Mouse (Mus musculus) embryo, embryonic 9.5 days (tissue): ENCODE measurements at regions not wholly inside any gene's neighbourhood (a gene's known extent, or its start where the extent isn't known, plus 50 kb on each side); places are given as distances from the start of the nearest gene placed in this dataset.
A peak's percentile ranks its signal among the peaks of the same experiment; 100 is the strongest.

Experiments used
- DNase-seq: peaks from one replicate; pipeline ENCODE4 v3.0.0-alpha.2; 2017; ENCODE audit errors: extremely low spot score

DNA sequence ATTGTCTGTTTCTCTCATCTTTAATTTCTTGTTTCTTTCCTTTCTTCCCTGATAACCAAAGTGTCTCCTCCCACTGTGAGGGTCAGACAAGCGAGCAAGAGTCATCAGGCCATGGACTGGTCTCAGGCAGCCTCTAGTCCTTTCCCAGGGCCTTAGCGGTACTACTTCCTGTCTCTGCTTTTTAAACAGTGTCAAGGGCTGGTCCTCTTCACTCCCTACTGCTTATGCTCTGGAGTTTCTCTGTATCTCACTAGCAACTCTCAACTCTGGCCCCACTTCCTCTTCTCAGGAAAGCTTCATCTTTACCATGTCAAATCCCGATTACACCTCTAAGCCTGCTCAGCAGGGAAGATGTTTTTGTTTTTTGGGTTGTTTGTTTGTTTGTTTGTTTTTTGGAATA, 124.1 kb downstream of the Pten start:
- no peak for DNase-seq

DNA sequence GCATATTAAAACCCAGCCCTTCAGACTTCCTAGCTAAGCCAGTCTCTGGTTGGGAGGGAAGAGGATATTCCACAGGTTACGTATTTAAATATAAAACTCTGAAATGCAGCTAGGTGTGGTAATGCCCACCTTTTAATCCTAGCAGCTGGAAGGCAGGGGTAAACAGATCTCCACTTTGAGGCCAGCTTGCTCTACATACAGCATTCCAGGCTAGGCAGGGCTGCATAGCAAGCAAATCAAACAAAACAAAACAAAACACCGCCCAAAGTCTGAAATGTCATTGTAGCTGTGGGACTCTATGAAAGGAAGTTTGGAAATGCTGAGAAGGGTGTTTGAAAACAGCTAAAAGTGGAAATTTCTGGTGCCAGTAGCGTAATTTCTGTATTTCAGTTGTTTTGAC, 127.0 kb downstream of the Pten start:
- DNase-seq = no peak

DNA sequence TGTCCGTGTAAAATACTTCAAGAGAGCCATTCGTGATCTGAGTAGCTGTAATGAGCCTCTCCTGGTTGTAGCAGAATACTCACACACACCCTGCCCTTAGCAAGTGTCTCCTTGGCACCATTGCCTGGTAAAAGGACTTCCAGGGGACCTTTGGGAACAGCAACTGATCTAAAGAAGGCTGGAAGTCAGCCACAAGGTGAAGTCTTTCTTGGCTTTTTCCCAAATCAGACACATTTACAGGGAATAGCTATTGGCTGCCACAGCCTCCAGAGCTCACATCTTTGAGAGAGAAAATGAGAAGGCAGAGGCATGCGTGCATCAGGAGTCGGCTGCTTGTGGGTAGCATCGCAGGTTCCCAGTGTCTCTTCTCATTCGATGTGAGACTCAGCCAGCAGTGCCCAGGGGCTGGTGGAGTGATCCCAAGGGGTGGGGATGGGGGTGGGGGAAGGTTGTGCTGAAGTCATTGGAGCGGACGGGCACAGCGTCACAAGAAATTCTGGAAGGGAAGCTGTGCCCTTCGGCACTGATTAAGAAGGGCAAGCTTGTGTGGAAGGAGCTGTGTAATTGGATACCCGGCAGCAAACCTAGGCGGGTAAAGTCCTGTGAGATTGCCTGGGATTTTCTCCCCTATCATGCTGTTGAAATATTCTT, 128.3 kb downstream of the Pten start:
- no peak for DNase-seq

DNA sequence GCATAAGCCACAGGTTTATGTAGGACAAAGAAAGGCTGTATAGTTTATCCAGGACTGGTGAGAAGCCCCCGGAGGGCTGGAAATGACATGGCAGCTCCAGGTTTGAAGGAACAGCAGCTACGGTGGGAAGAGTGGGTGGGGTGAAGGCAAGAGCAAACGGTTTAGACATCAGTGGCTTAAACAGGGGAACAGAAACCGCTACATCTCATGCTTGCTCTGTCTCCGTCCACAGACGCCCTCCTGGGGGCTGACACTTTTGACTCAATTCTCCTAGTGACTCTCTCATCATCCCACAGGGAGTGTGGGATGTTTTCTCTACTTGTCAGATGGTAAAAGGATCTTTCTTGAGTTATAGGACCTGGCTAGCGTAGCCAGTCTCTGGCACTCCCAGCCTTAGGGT, 129.9 kb downstream of the Pten start:
- no peak for DNase-seq

DNA sequence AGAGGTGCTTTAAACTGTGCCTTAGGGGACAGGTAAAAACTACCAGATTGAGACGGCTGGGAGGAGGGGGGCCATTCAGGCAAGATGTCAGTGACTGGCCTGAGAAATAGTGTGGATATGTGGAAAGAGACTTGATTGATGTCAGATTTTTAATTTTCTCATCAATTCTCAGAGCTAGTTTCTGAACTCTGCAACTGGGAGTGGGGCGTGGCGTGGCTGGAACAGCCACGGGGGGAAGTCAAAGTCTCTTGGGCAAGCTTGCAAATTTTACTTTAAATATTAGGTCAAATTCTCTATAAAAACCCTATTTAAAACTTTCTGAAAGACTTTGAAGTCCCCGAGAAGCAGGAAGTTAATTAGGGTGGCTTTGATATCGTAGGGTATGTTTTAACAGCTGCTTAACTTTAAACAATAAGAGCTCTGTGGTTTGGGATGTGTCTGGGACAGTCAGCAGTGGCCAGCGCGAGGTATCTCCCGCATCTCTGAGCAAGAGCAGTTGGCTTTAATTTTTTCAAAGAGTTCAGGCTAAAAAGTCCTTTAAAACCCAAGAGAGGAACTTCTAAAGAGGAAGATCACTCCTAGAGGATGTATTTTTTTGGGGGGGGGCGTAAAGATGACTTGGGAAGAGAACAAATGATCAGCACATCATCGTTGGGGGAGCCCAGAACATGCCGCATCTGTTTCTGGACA, 131.5 kb downstream of the Pten start:
- no peak for DNase-seq

DNA sequence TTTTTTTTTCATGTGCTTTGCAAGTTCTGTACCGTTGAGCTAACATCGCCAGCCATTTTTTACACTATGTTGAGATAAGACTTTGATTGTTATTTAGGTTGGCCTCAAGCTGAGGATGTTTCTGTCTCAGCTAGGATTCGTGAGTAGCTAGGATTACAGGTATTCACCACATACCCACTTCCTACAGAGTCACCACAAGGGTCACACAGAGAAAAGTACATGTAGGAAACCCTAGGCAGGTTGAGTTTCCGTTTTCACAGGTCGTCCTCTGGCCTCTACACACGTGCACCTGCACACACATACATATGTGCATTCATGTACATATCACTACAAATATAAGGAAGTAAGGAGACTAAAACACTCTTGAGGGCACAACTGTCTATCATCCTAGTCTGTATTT, 133.5 kb downstream of the Pten start:
- DNase-seq = no peak

DNA sequence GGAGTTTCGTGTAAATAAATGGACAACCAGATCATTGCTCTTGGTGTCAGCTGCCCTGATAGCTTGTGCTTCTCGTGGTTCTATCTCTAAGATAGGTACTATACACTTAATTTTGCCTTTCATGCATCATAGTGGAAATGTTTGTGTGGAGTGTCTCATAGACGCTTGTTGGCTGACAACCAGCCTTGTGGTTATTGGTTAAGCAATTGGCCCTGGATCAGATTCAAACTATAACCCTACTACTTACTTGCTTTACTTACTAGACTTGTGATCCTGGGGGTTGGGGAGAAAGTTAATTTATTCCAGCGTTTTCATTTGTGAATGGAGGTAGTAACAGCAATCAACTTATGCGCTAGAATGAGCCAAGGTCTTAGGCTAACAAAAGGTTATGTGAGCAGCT, 135.2 kb downstream of the Pten start:
- no peak for DNase-seq

DNA sequence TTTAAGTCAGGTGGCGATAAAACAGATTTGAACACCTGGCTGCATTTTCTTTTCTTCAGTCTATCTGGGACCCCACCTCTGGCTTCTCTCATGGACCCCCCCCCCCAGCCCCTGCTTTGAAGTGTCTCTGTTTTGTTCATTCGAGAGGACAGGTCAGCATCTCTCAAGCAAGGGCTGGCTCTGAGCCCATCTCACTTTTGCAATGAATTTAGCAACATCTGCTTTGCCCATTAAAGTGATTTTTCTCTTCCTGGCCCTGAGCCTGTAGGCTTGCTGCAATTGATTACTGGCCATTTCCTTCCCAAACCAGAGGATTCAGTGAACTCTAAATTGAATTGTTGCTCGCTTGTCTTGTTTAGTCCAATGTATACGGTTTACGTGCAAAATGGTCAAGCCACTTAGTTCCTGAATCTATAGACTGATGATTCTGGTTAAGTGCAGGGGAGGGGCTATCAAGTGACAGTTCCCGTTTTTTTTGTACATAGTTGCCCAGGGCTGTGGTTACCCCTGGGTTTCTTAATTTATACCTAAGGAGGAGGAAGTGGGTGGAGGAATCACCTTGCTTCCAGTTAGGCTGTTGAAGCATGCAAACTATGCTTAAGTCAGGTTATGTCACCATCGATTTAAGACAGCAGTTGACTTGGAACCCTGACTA, 146.3 kb downstream of the Pten start:
- no peak for DNase-seq

DNA sequence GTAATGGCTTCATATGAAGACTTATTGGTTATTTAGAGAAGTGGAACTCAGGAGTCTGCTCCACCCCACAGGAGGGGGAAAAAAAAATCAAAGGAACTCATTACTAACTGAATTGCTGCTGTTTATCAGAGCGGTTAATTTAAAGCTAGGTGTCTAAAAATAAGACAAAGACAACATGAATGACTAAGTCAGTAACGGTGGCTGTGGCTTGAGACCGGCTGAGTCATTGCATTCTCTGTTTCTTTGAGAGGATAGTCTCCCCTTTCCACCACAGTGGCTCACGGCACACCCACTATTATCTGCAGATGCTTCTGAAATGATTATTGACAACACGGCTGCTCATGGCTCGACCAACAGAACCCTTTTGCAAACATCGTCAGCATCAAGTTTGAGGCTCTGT, 147.2 kb downstream of the Pten start:
- DNase-seq = no peak

DNA sequence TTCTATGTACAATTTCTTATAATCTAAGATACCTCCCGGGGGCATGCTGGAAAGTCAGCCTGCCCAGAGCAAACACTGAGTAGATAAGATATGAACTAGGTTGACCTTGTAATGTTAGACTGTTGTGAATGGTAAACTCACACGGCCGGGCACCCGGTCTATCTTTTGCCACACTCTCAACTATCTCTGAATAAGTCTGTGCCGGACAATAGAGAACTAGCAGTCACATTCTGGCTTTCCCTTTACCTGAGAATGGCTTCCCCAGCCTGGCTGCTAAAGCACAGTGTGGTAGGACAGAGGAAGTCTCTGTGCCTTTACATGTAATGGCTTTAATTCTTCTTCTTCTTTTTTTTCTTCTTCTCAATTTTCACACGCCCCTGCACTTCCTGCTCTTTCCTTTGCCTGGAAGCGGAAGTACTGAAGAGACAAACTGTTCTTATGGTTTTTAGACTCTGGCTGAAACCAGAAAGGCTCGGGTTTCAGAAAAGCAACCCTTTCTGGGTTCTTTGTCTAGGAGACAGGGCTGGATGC, 148.7 kb downstream of the Pten start:
- no peak for DNase-seq

DNA sequence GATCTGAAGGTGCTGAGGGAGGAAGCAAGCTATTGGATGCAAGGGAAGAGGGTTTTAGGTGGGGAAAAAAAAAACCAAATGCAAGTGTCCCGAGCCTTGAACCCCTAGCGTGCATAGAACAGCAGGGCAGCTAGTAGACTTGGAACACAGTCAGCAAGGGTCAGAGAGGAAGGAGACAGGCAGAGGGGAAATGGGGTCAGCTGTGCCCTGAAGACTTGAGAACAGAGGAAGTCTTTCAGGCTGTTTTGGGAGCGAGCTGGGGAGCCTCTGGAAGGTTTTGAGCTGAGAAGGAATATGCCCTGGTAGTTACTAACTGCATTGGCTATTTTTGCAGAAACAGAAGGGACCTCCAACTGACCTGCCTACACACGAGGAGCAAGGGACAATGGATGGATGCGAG, 149.5 kb downstream of the Pten start:
- DNase-seq = no peak

DNA sequence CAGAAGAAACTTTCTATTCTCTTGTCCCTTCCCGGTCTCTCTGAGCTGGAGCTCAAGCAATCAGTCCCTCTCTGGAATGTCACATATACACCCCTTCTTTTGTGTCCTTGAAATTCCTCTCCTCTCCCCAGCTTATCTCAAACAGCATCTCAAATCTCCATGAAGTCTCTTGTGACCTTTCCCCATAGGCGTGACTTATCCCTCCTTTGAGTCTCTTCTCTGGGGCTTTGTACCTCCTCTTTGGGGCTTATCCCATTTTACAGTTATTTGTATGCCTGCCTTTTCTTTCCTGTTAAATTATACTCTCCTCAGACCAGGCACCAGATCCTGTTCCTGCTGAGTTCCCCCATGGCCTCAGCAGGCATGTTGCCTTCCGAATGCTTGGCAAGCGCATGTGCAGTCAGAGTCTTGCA, 152.8 kb downstream of the Pten start:
- no peak for DNase-seq

DNA sequence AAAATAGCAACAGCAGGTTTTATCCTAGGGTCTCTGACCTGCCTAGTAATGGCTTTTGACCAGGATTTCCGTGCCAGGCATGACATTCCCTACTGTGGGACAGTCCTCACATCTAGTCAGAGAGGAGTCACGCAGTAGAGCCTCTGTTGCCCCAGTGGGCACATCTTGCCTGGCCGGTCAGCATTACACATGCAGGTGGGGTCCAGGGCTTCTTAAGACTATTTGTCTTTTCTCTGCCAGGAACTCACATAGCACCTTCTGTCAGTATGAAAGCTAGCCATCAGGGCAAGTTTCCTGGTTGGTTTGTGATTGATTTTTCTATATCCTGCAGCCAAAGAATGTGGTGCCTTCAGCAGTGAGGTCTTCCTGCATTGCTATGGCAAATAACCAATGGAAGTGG, 155.0 kb downstream of the Pten start:
- no peak for DNase-seq

DNA sequence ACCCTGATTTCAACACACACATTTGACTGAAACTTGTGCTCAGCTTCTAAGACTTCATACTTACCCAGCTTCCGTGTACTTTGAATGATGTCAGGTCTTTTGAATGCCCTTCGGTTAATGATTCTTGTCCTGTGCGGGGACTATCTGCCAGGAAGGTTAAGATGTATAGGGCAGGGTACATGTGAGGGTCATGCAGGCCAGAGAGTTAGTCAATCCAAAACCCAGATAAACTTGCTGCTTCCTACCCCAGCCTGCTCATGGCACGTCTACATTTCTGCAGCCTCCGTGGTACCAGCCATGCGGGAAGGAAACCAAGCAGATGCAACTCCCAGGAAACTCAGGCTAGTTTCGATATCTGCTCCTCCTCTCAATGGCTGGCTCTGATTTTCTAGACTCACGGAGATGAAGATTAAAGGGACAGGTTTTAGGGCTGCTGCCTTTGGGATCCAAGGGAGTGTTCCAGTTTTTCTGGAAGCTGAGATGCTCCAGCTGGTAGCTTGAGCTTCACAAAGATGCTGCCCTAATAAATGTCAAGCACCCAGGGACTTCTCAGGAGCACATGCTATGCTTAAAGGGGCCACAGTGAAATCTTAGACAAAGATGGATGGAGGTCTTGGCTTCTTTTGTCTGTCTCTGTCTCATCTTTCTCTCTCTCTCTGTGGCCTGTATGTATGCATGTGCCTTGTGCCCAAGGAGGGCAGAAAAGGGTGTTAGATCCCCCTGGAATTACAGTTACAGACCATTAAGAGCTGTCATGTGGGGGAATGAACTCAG, 159.4 kb downstream of the Pten start:
- DNase-seq = no peak

DNA sequence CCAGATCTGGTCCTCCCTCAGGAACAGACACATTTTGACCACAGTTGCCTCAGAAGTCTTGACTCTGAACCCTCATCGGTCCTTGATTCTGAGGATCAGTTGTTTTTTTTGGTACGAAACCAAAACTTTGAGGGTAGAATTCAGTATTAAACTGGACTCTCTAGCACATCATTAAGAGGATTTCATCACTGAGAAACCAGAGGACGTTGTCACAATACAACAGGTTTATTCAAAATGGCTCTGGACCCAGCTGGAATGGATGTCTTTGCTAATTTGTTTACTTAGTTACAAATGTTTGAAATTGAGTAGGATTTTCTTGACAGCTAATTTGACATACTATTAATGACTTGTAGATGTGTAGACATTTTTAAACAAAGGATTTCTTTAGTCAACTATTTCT, 163.7 kb downstream of the Pten start:
- DNase-seq = no peak

DNA sequence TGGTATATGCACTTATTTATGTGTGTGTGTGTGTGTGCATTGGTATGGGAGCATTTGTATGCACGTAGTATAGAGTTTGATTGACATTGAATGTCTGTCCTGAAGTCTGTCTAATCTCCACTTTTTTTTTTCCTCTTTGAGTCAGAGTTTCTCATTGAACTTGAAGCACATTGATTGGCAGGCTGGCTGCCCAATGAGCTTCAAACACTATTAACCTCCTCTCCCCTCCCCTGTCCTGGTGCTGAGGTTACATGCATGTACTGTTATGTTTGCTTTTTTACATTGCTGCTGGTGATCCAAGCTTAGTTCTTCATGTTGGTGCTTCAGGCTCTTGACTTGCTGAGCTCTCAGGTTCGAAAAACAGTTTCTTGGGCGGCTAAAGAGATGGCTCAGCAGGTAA, 166.6 kb downstream of the Pten start:
- no peak for DNase-seq

DNA sequence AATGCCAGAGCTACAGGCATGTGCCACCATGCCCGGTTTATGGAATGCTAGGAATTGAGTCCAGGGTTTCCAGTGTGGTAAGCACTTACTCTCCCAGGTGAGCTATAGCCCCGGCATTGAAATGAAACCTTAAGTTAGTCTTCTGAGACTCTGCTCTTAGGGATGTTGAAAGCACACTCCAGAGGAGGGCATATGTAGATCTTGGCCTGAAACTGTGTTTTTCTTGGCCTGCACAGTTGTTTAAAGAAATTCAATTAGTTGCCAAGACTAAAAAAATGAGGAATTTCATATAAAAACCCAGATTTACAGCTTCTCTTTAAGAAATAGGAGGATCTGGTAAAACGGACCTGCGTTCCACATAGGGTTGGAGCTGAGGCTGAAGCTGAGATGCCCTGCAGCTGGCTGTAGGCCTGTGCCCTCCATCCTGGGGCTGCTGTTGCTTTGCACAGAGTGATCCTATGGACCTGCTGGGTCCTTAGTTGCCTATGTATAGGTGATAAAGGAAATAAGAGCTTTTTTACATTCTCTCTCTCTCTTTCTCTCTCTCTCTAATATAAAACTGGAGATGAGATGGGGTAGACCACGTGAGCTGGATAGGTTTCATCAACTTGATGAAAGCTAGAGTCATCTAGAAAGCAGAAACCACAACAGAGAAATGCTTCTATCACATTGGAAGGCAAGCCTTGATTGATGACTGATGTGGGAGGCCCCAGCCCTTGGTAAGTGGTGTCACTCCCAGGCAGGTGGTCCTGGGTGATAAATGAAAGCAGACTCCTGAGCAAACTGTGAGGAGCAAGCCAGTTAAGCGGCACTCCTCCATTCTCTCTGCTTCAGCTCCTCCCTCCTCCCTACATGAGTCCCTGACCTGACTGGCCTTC, 168.6 kb downstream of the Pten start:
- no peak for DNase-seq

DNA sequence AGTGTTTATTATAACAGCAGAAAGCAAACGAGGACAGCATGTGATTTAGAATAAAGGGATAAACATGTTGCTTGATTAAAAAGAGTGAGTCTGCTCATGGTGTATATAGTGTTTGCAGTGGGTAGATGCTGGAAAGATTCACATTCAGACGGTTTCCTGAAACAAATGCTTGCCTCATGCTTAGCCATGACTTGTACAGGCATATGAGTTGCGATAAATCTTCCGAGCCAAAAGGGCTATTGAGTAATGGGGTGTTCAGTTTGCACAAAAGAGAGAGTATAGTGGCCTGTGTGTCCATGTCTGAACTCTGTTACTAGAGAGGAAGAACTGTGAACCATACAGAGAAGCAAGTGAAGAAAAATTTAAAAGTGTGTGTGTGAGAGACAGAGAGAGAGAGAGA, 169.3 kb downstream of the Pten start:
- no peak for DNase-seq

DNA sequence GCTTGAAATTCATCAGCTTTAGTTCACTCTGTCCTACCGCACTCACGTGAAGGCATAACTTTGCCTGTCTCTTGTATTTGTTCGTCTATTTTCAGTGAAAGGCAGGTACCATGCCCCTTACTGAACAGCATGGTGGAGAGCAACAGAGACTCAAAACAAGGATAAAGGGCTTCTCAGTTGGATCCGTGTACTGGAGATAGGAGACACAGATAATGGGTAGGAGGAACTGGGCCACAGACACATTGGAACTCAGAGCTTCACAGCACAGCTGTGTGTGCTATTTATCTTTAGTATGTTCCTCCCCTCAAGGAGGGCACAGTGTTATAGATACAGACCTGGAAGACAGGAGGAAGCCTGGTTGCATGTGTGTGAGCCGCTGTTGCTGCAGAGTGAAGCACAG, 176.4 kb downstream of the Pten start:
- no peak for DNase-seq

DNA sequence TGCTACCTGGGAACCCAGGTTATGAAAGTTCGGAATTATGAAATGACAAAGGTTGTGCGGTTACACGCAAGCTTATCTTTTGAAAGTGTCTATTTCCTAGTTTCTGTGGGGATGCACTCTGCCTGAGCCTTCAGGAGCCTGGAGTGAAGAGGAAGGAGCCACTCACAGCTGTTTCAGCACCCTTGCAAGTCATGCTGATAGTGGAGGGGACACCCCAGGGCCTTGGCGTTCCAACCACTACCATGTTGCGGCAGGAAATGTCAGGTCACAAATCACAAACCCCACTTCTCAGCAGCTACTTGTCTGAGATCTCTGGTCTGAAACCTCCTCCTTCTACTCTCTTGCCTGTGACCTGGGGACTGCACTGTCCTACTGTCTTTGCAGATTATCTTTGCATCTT, 178.3 kb downstream of the Pten start:
- DNase-seq = no peak

DNA sequence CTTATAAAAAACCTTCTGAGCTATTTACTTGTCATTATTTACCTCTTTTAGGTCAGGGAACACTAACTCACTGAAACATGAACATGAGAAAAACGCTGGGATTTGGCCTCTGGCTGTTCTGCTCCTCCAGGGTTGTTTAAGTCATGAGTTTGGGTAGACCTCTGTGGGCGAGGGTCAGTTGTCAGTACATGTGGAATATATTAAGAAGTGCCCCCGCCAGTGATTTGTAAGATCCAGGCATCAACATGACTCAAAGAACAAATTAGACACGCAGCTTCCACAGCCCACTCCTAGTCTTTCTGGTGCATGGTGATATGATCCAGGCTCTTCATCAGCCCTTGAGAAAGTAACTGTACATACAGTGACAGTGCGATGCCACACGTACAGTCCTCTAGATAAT, 180.3 kb downstream of the Pten start:
- DNase-seq = peak; percentile 9
